Mouse (Mus musculus) 416B (cell line): ENCODE measurements around the gene Etv6.

Experiments
- DNase-seq: peaks from one replicate; pipeline ENCODE4 v3.0.0; 2011; ENCODE audit warnings: low read depth

Etv6 gene

GRCm38 (mm10) chr6:134112753-134113152, 77.3 kb downstream of the Etv6 start:
- no peak for DNase-seq

GRCm38 (mm10) chr6:134113168-134113567, 77.7 kb downstream of the Etv6 start:
- no peak for DNase-seq

- peak; percentile 58 for DNase-seq
Measured at GRCm38 (mm10) chr6:134115219-134115968, 79.9 kb downstream of the Etv6 start.

- DNase-seq = peak; percentile 65
Measured at GRCm38 (mm10) chr6:134117380-134117938, 82.0 kb downstream of the Etv6 start.

GRCm38 (mm10) chr6:134118506-134118905, 83.0 kb downstream of the Etv6 start:
- no peak for DNase-seq

GRCm38 (mm10) chr6:134119136-134119535, 83.6 kb downstream of the Etv6 start:
- no peak for DNase-seq

GRCm38 (mm10) chr6:134120227-134120626, 84.7 kb downstream of the Etv6 start:
- peak; percentile 74 for DNase-seq

GRCm38 (mm10) chr6:134120712-134121111, 85.2 kb downstream of the Etv6 start:
- peak; percentile 82 for DNase-seq

DNA sequence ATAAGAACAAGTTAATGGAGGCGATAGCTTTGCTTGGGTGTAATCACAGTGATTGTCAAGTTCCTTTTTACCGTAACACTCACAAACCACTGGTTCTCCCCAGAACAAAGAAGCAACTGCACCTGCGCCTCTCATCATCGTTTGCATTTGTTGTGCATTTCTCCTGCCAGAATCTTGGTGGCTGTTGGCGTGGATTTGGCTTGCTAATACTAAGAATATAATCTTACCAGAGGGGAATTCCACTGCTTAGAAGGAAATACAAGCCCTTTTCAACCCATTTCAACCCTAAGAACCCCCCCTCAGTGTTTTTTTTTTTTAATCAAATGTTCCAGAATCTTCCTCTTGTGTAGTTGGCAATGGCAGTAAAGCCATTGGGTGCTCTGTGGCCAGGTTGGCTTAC, 87.4 kb downstream of the Etv6 start:
- no peak for DNase-seq

DNA sequence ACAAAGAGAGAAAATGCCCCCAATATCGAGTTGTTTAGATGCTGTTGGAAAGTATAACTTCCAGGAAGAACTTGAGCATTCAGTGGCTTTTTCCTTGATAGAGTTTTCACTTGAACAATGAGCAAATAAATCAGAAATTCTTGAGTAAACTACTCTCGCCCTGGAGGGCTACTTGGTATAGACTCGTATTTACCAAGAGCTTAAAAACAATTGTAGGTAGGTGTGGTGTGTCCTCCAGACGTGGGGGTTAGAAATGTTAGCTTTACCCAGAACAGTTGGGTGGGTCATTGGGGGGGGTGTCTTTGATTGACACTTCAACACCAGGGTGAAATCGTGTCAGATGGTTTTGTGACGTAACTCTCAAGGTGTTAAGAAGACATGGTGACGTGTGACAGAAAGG, 88.0 kb downstream of the Etv6 start:
- no peak for DNase-seq

GRCm38 (mm10) chr6:134124256-134124655, 88.8 kb downstream of the Etv6 start:
- DNase-seq = no peak

DNA sequence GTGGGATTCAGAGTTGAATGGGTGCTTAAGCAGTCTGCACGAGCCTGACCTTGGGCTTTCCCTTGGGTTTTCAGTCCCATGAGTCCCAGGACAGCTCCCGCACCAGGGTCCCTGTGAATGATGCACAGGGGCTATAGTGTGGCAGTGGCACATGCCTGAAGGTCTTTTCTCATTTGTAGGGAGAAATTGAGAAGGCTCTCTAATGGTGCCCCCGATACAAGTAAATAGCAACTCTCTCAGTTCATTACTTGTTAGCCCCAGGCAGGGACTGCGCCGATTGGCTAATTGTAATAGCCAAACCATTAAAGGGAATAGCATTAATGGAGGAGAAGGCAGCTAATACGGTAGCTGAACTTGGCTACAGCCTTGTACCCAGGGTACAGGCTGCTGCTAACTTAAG, 92.5 kb downstream of the Etv6 start:
- DNase-seq = no peak

DNA sequence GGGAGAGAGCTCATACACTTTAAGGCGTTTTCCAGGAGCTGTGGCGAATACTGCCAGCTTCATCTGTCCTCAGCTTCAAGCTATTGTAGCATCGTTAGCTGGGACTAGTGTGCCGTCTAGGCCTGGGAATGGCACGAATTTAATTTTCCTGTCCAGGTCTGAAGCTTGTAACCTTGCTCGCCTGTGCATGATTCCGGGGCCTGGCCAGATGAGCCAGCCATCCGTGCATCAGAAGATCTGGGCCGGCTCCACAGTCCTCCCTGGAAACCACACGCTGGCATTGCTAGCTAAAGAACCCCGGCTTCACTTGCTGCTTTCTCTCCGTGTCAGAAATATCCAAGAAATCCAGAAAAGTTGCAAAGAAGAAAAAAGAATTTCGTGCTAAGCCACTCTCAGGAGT, 93.1 kb downstream of the Etv6 start:
- DNase-seq = no peak

DNA sequence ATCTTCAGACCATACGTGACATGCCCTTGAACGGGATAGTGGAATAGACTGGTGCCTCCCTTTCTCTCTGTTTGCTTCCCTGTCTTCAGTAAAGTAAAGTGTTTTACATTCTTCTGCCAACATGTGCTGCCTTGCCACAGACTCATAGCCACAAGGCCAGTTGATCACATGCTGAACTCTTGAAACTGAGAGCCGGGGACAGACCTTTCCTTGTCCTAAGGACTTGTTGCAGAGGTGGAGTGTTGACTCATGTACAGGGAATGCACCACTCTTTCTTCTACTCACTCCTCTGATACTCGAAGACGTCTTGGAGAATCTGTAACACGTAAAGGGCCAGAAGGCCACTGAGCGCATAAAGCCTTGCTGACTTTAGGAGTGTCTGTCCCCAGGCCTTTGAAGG, 94.3 kb downstream of the Etv6 start:
- DNase-seq = no peak

DNA sequence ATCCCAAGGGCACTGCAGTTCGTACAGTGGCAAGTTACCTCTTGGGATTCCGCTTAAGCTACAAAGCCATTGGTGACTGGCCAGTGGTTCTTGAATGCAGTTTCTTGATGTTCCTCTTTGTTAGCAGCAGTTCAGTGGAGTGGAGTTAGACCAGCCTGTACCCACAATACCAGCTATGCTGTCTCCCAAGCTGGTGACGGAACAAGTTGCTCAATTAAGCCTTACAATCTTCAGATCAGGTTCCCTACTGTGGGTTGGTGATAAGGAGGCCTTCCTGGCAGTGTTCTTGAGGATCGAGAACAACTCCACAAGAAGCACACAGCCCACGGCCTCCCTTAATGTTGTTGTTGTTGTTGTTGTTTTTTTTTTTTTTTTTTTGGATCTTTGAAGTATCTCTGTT, 95.3 kb downstream of the Etv6 start:
- peak; percentile 93 for DNase-seq

DNA sequence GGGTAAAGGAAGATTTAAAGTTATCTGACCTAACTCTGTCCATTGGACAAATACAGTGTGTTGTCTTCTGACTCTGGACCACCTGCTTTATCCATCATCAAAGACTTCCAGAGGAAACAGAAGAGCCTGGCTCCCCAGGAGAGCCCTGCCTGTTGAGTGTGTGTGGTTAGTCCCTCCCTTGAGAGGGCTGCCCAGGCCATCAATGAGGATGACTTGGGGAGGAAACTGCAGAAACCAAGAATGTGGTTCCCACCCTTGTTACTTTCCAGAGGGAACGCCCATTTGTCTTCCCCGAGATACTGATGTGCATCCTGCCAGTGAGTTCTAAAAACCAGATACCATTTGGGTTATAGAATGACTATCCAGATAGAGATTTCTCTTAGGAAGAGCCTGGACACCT, 96.1 kb downstream of the Etv6 start:
- no peak for DNase-seq

DNA sequence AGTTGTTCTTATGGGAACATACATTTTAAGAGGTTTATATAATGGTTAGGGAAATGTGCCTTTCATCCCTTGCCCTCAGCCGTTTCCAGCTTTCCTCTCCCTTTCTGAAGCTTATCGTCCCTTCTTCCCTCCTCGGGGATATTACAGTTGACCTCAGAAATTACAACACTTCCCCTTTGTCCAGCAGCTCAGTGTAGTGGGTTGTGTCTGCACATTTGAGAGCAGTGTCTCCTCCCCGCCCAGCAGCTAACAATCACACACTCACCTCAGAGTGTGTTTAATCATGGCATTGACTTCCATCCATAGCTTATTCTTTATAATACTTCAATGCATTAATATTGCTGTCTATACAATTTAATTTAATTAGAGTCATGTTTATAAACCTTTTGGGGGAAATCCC, 98.3 kb downstream of the Etv6 start:
- peak; percentile 82 for DNase-seq

DNA sequence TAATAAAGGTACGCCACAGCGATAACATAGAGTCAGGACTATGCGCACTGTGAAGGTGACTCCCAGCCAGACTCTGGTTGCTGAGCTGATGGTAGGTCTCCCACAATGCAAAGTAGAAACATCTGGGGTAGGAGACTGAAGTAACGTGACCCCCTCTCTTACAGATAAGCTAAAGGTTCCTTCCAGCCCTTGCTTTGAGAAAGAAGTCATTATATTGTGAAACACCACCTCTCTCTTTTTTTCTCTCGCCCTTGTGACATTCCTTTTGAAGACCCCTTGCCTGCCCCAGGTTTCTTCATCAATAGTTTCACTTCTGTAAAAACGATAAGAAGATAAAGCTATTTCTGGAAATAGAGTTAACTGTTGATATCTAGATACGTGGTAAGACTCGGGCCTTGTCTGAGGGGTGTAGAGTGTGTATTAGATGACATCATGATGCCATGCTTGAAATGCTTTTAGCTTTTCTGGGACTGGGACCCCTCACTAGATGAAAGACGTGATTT, 99.4 kb downstream of the Etv6 start:
- DNase-seq = peak; percentile 55

DNA sequence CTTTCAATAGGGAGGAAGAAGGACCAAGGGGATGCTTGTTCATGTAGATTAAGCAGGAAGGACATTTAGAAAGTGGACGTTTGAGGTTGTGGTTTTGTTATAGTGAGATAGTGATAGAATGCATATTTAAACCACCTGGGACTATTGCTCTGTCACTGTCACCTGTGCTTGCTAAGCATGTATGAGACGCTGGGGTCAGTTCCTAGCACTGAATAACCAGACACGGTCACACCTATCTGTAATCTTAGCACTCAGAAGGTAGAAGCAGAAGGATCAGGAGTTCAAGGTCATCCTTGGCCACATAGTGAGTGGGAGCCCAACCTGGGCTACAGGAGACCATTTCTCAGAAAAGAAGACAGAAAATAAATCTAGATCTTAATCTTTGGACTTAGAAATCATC, 100.8 kb downstream of the Etv6 start:
- DNase-seq = no peak

GRCm38 (mm10) chr6:134139359-134139758, 103.9 kb downstream of the Etv6 start:
- no peak for DNase-seq

- no peak for DNase-seq
Measured at GRCm38 (mm10) chr6:134140718-134141615, 105.5 kb downstream of the Etv6 start.

- DNase-seq = no peak
Measured at GRCm38 (mm10) chr6:134141616-134142165, 106.2 kb downstream of the Etv6 start.
